Mouse (Mus musculus): ENCODE data around the gene Pid1. TPM values are rescaled to one million over a fixed set of nuclear protein-coding genes. Genes with fewer than 3 reads are reported as not detected.
A peak's percentile ranks its signal among the peaks of the same experiment; 100 is the strongest.

The Pid1 gene
- polyA plus RNA-seq, 1 experiment from 2014 or later: 14.3 TPM

GRCm38 (mm10) chr1:84396787-84397186 lies 32.8 kb upstream of the Pid1 start:
- Histone ChIP-seq H3K4me2 (ENCODE audit: low read depth, low read length) (no peak overlapping the region), H3K4me3 (ENCODE audit: low read length) (no peak overlapping the region), H3K27ac (ENCODE audit: low read length) (no peak overlapping the region), H3K9me3 (ENCODE audit: control insufficient read depth, low read length) (no peaks in the 10 kb centered on the region), H3K36me3 (ENCODE audit: control insufficient read depth, insufficient read depth, low read length) (no peaks in the 10 kb centered on the region), H3K9ac (ENCODE audit: low read length) (no peak overlapping the region), H3K4me1 (replicated peaks; ENCODE audit: control insufficient read depth, insufficient read depth, low read length) (0 out of 2 replicates have a peak, but pooled peaks cover 7% of the 10 kb centered on the region), H3K27me3 (ENCODE audit: control insufficient read depth, insufficient read depth, low read depth, low read length) (no peaks in the 10 kb centered on the region)
- 44% methylated on average over 3 of the region's 3 CpGs for WGBS
- ATAC-seq (ENCODE audit: low read depth): no peak

- Histone ChIP-seq H3K4me3 (ENCODE audit: low read length) (no peak overlapping the region), H3K4me1 (replicated peaks; ENCODE audit: control insufficient read depth, insufficient read depth, low read length) (0 out of 2 replicates have a peak, but pooled peaks cover 7% of the 10 kb centered on the region), H3K27me3 (ENCODE audit: control insufficient read depth, insufficient read depth, low read depth, low read length) (no peaks in the 10 kb centered on the region), H3K27ac (ENCODE audit: low read length) (peak overlapping the region; percentile 65), H3K9ac (ENCODE audit: low read length) (no peak overlapping the region), H3K36me3 (ENCODE audit: control insufficient read depth, insufficient read depth, low read length) (no peaks in the 10 kb centered on the region), H3K9me3 (ENCODE audit: control insufficient read depth, low read length) (no peaks in the 10 kb centered on the region), H3K4me2 (ENCODE audit: low read depth, low read length) (no peak overlapping the region)
- 58% methylated on average over 8 of the region's 8 CpGs for whole genome bisulfite sequencing
- peak; percentile 79 for ATAC-seq (ENCODE audit: low read depth)
Measured at GRCm38 (mm10) chr1:84395928-84396327, 31.9 kb upstream of the Pid1 start.

- Histone ChIP-seq H3K9ac (ENCODE audit: low read length) (no peak overlapping the region), H3K4me3 (ENCODE audit: low read length) (no peak overlapping the region), H3K4me2 (ENCODE audit: low read depth, low read length) (no peak overlapping the region), H3K9me3 (ENCODE audit: control insufficient read depth, low read length) (no peaks in the 10 kb centered on the region), H3K36me3 (ENCODE audit: control insufficient read depth, insufficient read depth, low read length) (no peaks in the 10 kb centered on the region), H3K4me1 (replicated peaks; ENCODE audit: control insufficient read depth, insufficient read depth, low read length) (peaks cover 10% of the 10 kb centered on the region; the same call in 1 of the 2 replicates), H3K27me3 (ENCODE audit: control insufficient read depth, insufficient read depth, low read depth, low read length) (no peaks in the 10 kb centered on the region), H3K27ac (ENCODE audit: low read length) (no peak overlapping the region)
- WGBS: 78% methylated on average over 4 of the region's 4 CpGs
- ATAC-seq (ENCODE audit: low read depth): no peak
Measured at GRCm38 (mm10) chr1:84390961-84391360, 27.0 kb upstream of the Pid1 start.

GRCm38 (mm10) chr1:84387616-84388015 lies 23.6 kb upstream of the Pid1 start:
- no peaks in the 10 kb centered on the region for H3K36me3 ChIP-seq (ENCODE audit: control insufficient read depth, insufficient read depth, low read length)
- no peak overlapping the region for H3K9ac ChIP-seq (ENCODE audit: low read length)
- no peaks in the 10 kb centered on the region for H3K27me3 ChIP-seq (ENCODE audit: control insufficient read depth, insufficient read depth, low read depth, low read length)
- H3K4me1 ChIP-seq (replicated peaks; ENCODE audit: control insufficient read depth, insufficient read depth, low read length): peaks cover 10% of the 10 kb centered on the region
- no peak overlapping the region for H3K4me2 ChIP-seq (ENCODE audit: low read depth, low read length)
- H3K4me3 ChIP-seq (ENCODE audit: low read length): no peak overlapping the region
- peak; percentile 80 for ATAC-seq (ENCODE audit: low read depth)
- WGBS: 38% methylated on average over 4 of the region's 4 CpGs
- peak overlapping the region; percentile 55 for H3K27ac ChIP-seq (ENCODE audit: low read length)
- H3K9me3 ChIP-seq (ENCODE audit: control insufficient read depth, low read length): no peaks in the 10 kb centered on the region

GRCm38 (mm10) chr1:84386481-84387146 lies 22.6 kb upstream of the Pid1 start:
- WGBS: 57% methylated on average over 8 of the region's 8 CpGs
- H3K9ac ChIP-seq (ENCODE audit: low read length): no peak overlapping the region
- no peaks in the 10 kb centered on the region for H3K36me3 ChIP-seq (ENCODE audit: control insufficient read depth, insufficient read depth, low read length)
- no peak overlapping the region for H3K4me2 ChIP-seq (ENCODE audit: low read depth, low read length)
- no peak overlapping the region for H3K27ac ChIP-seq (ENCODE audit: low read length)
- ATAC-seq (ENCODE audit: low read depth): no peak
- H3K4me1 ChIP-seq (replicated peaks; ENCODE audit: control insufficient read depth, insufficient read depth, low read length): peaks cover 10% of the 10 kb centered on the region
- no peaks in the 10 kb centered on the region for H3K9me3 ChIP-seq (ENCODE audit: control insufficient read depth, low read length)
- no peaks in the 10 kb centered on the region for H3K27me3 ChIP-seq (ENCODE audit: control insufficient read depth, insufficient read depth, low read depth, low read length)
- no peak overlapping the region for H3K4me3 ChIP-seq (ENCODE audit: low read length)

GRCm38 (mm10) chr1:84382709-84383108 lies 18.7 kb upstream of the Pid1 start:
- H3K4me3 ChIP-seq (ENCODE audit: low read length): no peak overlapping the region

DNA sequence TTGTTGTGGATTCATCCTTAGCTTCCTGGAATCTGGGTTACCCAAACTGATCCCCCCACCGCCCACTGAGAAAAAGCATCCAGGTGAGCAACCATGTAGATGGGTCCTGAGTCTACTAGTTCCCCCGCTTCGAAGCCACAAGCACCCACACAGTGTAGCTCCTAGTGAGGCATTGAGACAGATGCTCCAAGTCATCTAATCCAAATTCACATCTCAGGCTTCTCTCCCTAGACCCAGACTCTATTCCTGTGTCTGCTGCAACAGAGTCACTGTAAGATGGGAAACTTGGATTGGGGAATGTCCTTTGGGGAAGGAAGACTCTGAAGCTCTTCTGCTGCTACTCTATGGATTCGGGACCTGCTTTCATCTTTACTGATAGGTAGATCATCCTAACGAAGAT lies 18.1 kb upstream of the Pid1 start:
- H3K9ac ChIP-seq (ENCODE audit: low read length): no peak overlapping the region
- no peak overlapping the region for H3K4me3 ChIP-seq (ENCODE audit: low read length)
- no peaks in the 10 kb centered on the region for H3K9me3 ChIP-seq (ENCODE audit: control insufficient read depth, low read length)
- no peak for ATAC-seq (ENCODE audit: low read depth)
- no peak overlapping the region for H3K4me2 ChIP-seq (ENCODE audit: low read depth, low read length)
- no peak overlapping the region for H3K27ac ChIP-seq (ENCODE audit: low read length)
- 92% methylated on average over 5 of the region's 5 CpGs for WGBS
- no peaks in the 10 kb centered on the region for H3K27me3 ChIP-seq (ENCODE audit: control insufficient read depth, insufficient read depth, low read depth, low read length)
- H3K4me1 ChIP-seq (replicated peaks; ENCODE audit: control insufficient read depth, insufficient read depth, low read length): peaks cover 4% of the 10 kb centered on the region; the same call in 1 of the 2 replicates
- no peaks in the 10 kb centered on the region for H3K36me3 ChIP-seq (ENCODE audit: control insufficient read depth, insufficient read depth, low read length)

More at GRCm38 (mm10) chr1:84382709-84383108, 18.7 kb upstream of the Pid1 start:
- no peaks in the 10 kb centered on the region for H3K9me3 ChIP-seq (ENCODE audit: control insufficient read depth, low read length)
- ATAC-seq (ENCODE audit: low read depth): peak; percentile 66
- peaks cover 10% of the 10 kb centered on the region for H3K4me1 ChIP-seq (replicated peaks; ENCODE audit: control insufficient read depth, insufficient read depth, low read length)
- H3K36me3 ChIP-seq (ENCODE audit: control insufficient read depth, insufficient read depth, low read length): no peaks in the 10 kb centered on the region
- WGBS: 30% methylated on average over 1 of the region's 1 CpGs
- H3K9ac ChIP-seq (ENCODE audit: low read length): no peak overlapping the region
- 0 out of 2 replicates have a peak overlapping the region, but pooled peaks have one; percentile 10 for H3K27ac ChIP-seq (ENCODE audit: low read length)
- no peaks in the 10 kb centered on the region for H3K27me3 ChIP-seq (ENCODE audit: control insufficient read depth, insufficient read depth, low read depth, low read length)
- no peak overlapping the region for H3K4me2 ChIP-seq (ENCODE audit: low read depth, low read length)

DNA sequence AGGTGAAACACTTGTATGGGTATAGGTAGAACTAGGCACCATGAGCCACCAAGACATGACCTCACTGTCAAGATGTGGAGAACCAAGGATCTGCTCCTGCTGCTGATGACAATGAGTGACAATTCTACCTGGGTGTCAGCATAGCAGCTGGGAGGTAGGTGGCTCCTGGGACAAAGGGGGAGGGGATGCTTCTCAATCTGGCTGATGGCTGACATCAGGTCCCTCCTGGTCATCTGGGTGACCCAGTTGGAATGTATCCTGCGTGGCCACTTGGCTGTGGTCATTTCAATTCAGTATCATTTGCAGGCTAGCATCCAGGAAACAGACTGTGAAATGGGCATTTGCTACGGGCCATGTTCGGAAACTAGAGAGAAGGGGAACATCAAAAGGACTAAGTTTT lies 16.9 kb upstream of the Pid1 start:
- no peak for ATAC-seq (ENCODE audit: low read depth)
- WGBS: 86% methylated on average over 3 of the region's 3 CpGs
- no peaks in the 10 kb centered on the region for H3K27me3 ChIP-seq (ENCODE audit: control insufficient read depth, insufficient read depth, low read depth, low read length)
- no peak overlapping the region for H3K9ac ChIP-seq (ENCODE audit: low read length)
- H3K27ac ChIP-seq (ENCODE audit: low read length): no peak overlapping the region
- no peaks in the 10 kb centered on the region for H3K9me3 ChIP-seq (ENCODE audit: control insufficient read depth, low read length)
- no peaks in the 10 kb centered on the region; the same call in 1 of the 2 replicates for H3K4me1 ChIP-seq (replicated peaks; ENCODE audit: control insufficient read depth, insufficient read depth, low read length)
- H3K4me3 ChIP-seq (ENCODE audit: low read length): no peak overlapping the region
- no peak overlapping the region for H3K4me2 ChIP-seq (ENCODE audit: low read depth, low read length)
- no peaks in the 10 kb centered on the region for H3K36me3 ChIP-seq (ENCODE audit: control insufficient read depth, insufficient read depth, low read length)

GRCm38 (mm10) chr1:84367733-84368132 lies 3.8 kb upstream of the Pid1 start:
- Histone ChIP-seq H3K9ac (ENCODE audit: low read length) (no peak overlapping the region), H3K27me3 (ENCODE audit: control insufficient read depth, insufficient read depth, low read depth, low read length) (no peaks in the 10 kb centered on the region), H3K4me3 (ENCODE audit: low read length) (no peak overlapping the region), H3K4me2 (ENCODE audit: low read depth, low read length) (no peak overlapping the region), H3K36me3 (ENCODE audit: control insufficient read depth, insufficient read depth, low read length) (no peaks in the 10 kb centered on the region), H3K4me1 (replicated peaks; ENCODE audit: control insufficient read depth, insufficient read depth, low read length) (no peaks in the 10 kb centered on the region), H3K9me3 (ENCODE audit: control insufficient read depth, low read length) (no peaks in the 10 kb centered on the region), H3K27ac (ENCODE audit: low read length) (no peak overlapping the region)
- no peak for ATAC-seq (ENCODE audit: low read depth)
- 54% methylated on average over 3 of the region's 3 CpGs for WGBS
